Mouse (Mus musculus) MEL (cell line): Measurements from ENCODE around the gene Spats1. TPM values are rescaled to one million over a fixed set of nuclear protein-coding genes. Genes with fewer than 3 reads are reported as not detected.

Experiments
- DNase-seq: peaks from one replicate; pipeline ENCODE4 v3.0.0; 2011; ENCODE audit warnings: low read depth, low spot score
- H3K27ac ChIP-seq: 2 replicates; pipeline ENCODE4 v1.5.1; 2012; ENCODE audit warnings: low read depth, mild to moderate bottlenecking, control low read depth, low read length, moderate library complexity; ENCODE audit not compliant: control insufficient read depth
- H3K27me3 ChIP-seq, 2 experiments: fragments of 150-350 bp in 1 of 2; sonication (generic) in 1 of 2; 2 replicates each; pipeline ENCODE4 v1.6.1; 2012; ENCODE audit warnings: low read length in 2 of 2, mild to moderate bottlenecking in 2 of 2, improper control_type of control experiment in 1 of 2, moderate library complexity in 1 of 2; ENCODE audit not compliant: insufficient read depth in 2 of 2, control insufficient read depth in 1 of 2
- H3K36me3 ChIP-seq, 2 experiments: 2 replicates each; pipeline ENCODE4 v1.6.1; 2012 to 2014; ENCODE audit warnings: low read length in 2 of 2, improper control_type of control experiment in 1 of 2, inconsistent platforms in 1 of 2, mild to moderate bottlenecking in 1 of 2; ENCODE audit not compliant: insufficient read depth in 2 of 2, control insufficient read depth in 1 of 2
- H3K4me1 ChIP-seq, 2 experiments: fragments of 150-350 bp in 1 of 2; sonication (generic) in 1 of 2; 2 replicates each; pipeline ENCODE4 v1.6.1; 2012; ENCODE audit warnings: low read length in 2 of 2, improper control_type of control experiment in 1 of 2, mild to moderate bottlenecking in 1 of 2; ENCODE audit not compliant: insufficient read depth in 2 of 2, control insufficient read depth in 1 of 2
- H3K4me3 ChIP-seq, 2 experiments: fragments of 150-350 bp in 1 of 2; sonication (generic) in 1 of 2; 2 replicates each; pipeline ENCODE4 v1.5.1; 2012; ENCODE audit warnings: low read depth in 2 of 2, low read length in 2 of 2, mild to moderate bottlenecking in 2 of 2, moderate library complexity in 2 of 2, control low read depth in 1 of 2, improper control_type of control experiment in 1 of 2; ENCODE audit not compliant: control insufficient read depth in 1 of 2, insufficient read depth in 1 of 2
- H3K79me2 ChIP-seq: 2 replicates; pipeline ENCODE4 v1.6.1; 2012; ENCODE audit warnings: mild to moderate bottlenecking, low read length, moderate library complexity; ENCODE audit not compliant: control insufficient read depth, poor library complexity, insufficient read depth
- H3K9ac ChIP-seq: 2 replicates; pipeline ENCODE4 v1.6.1; 2012; ENCODE audit warnings: low read depth, mild to moderate bottlenecking, control low read depth, low read length, moderate library complexity; ENCODE audit not compliant: control insufficient read depth, poor library complexity, severe bottlenecking
- H3K9me3 ChIP-seq: fragments of 150-350 bp; sonication (generic); replicated peaks from 2 replicates; pipeline ENCODE4 v1.6.1; 2012; ENCODE audit warnings: mild to moderate bottlenecking, low read length, improper control_type of control experiment, moderate library complexity; ENCODE audit not compliant: insufficient read depth
- CHD1 ChIP-seq: IDR thresholded peaks from 2 replicates; pipeline ENCODE4 v1.6.1; 2012; ENCODE audit warnings: low read depth, mild to moderate bottlenecking, inconsistent platforms, low read length, improper control_type of control experiment
- CTCF ChIP-seq, 3 experiments: IDR thresholded peaks in 2 of 3; conservative IDR thresholded peaks in 1 of 3; 2 replicates each; pipeline ENCODE4 v1.5.1; 2011 to 2012; ENCODE audit warnings: low read length in 3 of 3, low read depth in 2 of 3, mild to moderate bottlenecking in 2 of 3, improper control_type of control experiment in 1 of 3, inconsistent platforms in 1 of 3, mixed read lengths in 1 of 3, moderate library complexity in 1 of 3; ENCODE audit not compliant: control insufficient read depth in 1 of 3, insufficient read depth in 1 of 3, poor library complexity in 1 of 3, severe bottlenecking in 1 of 3
- E2F4 ChIP-seq: IDR thresholded peaks from 2 replicates; pipeline ENCODE4 v1.6.1; 2011; ENCODE audit warnings: low read depth, low read length, improper control_type of control experiment, borderline replicate concordance
- ELF1 ChIP-seq: IDR thresholded peaks from 2 replicates; pipeline ENCODE4 v1.6.1; 2014; ENCODE audit warnings: low read depth, mild to moderate bottlenecking, inconsistent platforms, low read length, improper control_type of control experiment, moderate library complexity
- EP300 ChIP-seq, 2 experiments: IDR thresholded peaks; 2 replicates each; pipeline ENCODE4 v1.6.1; 2011; ENCODE audit warnings: improper control_type of control experiment in 2 of 2, low read length in 2 of 2, low read depth in 1 of 2, mild to moderate bottlenecking in 1 of 2
- ETS1 ChIP-seq: IDR thresholded peaks from 2 replicates; pipeline ENCODE4 v1.6.1; 2012; ENCODE audit warnings: low read depth, mild to moderate bottlenecking, inconsistent platforms, low read length, improper control_type of control experiment, moderate library complexity
- JUND ChIP-seq: IDR thresholded peaks from 2 replicates; pipeline ENCODE4 v1.6.1; 2011; ENCODE audit warnings: low read depth, mild to moderate bottlenecking, improper control_type of control experiment, low read length
- KAT2A ChIP-seq: conservative IDR thresholded peaks from 2 replicates; pipeline ENCODE4 v1.6.1; 2012; ENCODE audit warnings: low read depth, low read length, improper control_type of control experiment, inconsistent platforms
- MAFK ChIP-seq: IDR thresholded peaks from 2 replicates; pipeline ENCODE4 v1.6.1; 2011; ENCODE audit warnings: low read depth, mild to moderate bottlenecking, low read length, improper control_type of control experiment, borderline replicate concordance
- MAZ ChIP-seq: IDR thresholded peaks from 2 replicates; pipeline ENCODE4 v1.6.1; 2012; ENCODE audit warnings: low read depth, mild to moderate bottlenecking, inconsistent platforms, low read length, improper control_type of control experiment
- MEF2A ChIP-seq: IDR thresholded peaks from 2 replicates; pipeline ENCODE4 v1.6.1; 2014; ENCODE audit warnings: low read depth, mild to moderate bottlenecking, inconsistent platforms, low read length, improper control_type of control experiment; ENCODE audit not compliant: poor library complexity, insufficient replicate concordance, severe bottlenecking; ENCODE audit errors: extremely low read depth
- MXI1 ChIP-seq: IDR thresholded peaks from 2 replicates; pipeline ENCODE4 v1.6.1; 2011; ENCODE audit warnings: mild to moderate bottlenecking, low read depth, low read length, improper control_type of control experiment
- MYC ChIP-seq: IDR thresholded peaks from 2 replicates; pipeline ENCODE4 v1.6.1; 2011; ENCODE audit warnings: low read depth, mild to moderate bottlenecking, low read length, improper control_type of control experiment, moderate library complexity
- POLR2A ChIP-seq, 2 experiments: IDR thresholded peaks; 2 replicates each; pipeline ENCODE4 v1.6.1; 2011 to 2012; ENCODE audit warnings: low read length in 2 of 2, mild to moderate bottlenecking in 2 of 2, control low read depth in 1 of 2, improper control_type of control experiment in 1 of 2, low read depth in 1 of 2, moderate library complexity in 1 of 2; ENCODE audit not compliant: control insufficient read depth in 1 of 2, insufficient read depth in 1 of 2, poor library complexity in 1 of 2
- POLR2AphosphoS5 ChIP-seq: IDR thresholded peaks from 2 replicates; pipeline ENCODE4 v1.6.1; 2012; ENCODE audit warnings: low read depth, borderline replicate concordance, mild to moderate bottlenecking, inconsistent platforms, low read length, moderate library complexity, mixed read lengths
- SMC3 ChIP-seq: IDR thresholded peaks from 2 replicates; pipeline ENCODE4 v1.6.1; 2011; ENCODE audit warnings: low read depth, low read length, improper control_type of control experiment
- TAL1 ChIP-seq: IDR thresholded peaks from 2 replicates; pipeline ENCODE4 v1.6.1; 2012; ENCODE audit warnings: mild to moderate bottlenecking, inconsistent platforms, low read length, moderate library complexity, mixed read lengths
- TCF12 ChIP-seq: IDR thresholded peaks from 2 replicates; pipeline ENCODE4 v1.6.1; 2014; ENCODE audit warnings: low read depth, mild to moderate bottlenecking, inconsistent platforms, low read length, improper control_type of control experiment, moderate library complexity
- UBTF ChIP-seq: IDR thresholded peaks from 2 replicates; pipeline ENCODE4 v1.6.1; 2012; ENCODE audit warnings: low read depth, mild to moderate bottlenecking, inconsistent platforms, low read length, improper control_type of control experiment, moderate library complexity, borderline replicate concordance; ENCODE audit not compliant: insufficient read depth
- USF2 ChIP-seq, 2 experiments: IDR thresholded peaks; 2 replicates each; pipeline ENCODE4 v1.6.1; 2011 to 2012; ENCODE audit warnings: improper control_type of control experiment in 2 of 2, low read length in 2 of 2, borderline replicate concordance in 1 of 2, inconsistent platforms in 1 of 2, low read depth in 1 of 2, mild to moderate bottlenecking in 1 of 2; ENCODE audit not compliant: insufficient read depth in 1 of 2
- ZC3H11A ChIP-seq: IDR thresholded peaks from 2 replicates; pipeline ENCODE4 v1.6.1; 2012; ENCODE audit warnings: low read depth, mild to moderate bottlenecking, inconsistent platforms, low read length, improper control_type of control experiment
- ZKSCAN1 ChIP-seq: IDR thresholded peaks from 2 replicates; pipeline ENCODE4 v1.6.1; 2012; ENCODE audit warnings: low read depth, mild to moderate bottlenecking, inconsistent platforms, low read length, improper control_type of control experiment, moderate library complexity
- ZMIZ1 ChIP-seq: IDR thresholded peaks from 2 replicates; pipeline ENCODE4 v1.6.1; 2012; ENCODE audit warnings: low read depth, mild to moderate bottlenecking, inconsistent platforms, low read length, improper control_type of control experiment, moderate library complexity
- ZNF384 ChIP-seq: IDR thresholded peaks from 2 replicates; pipeline ENCODE4 v1.6.1; 2012; ENCODE audit warnings: low read depth, mild to moderate bottlenecking, inconsistent platforms, low read length, improper control_type of control experiment
- polyA plus RNA-seq, 2 experiments: library from polyadenylated mRNA; stranded (reverse) in 1 of 2; unstranded in 1 of 2; fragments of >175 nt in 1 of 2; fragments of >200 nt in 1 of 2; gene quantifications; 2 replicates each; pipeline versions ENCODE4 v1.2.1 to v1.2.4; 2012; ENCODE audit warnings: low replicate concordance in 2 of 2, low read depth in 1 of 2; ENCODE audit not compliant: insufficient read length in 2 of 2, insufficient read depth in 1 of 2, missing spikeins in 1 of 2
- total RNA-seq: library from RNA; depleted of rRNA; stranded (reverse); fragments of 300-350 nt; gene quantifications from 2 replicates; pipeline ENCODE4 v1.2.3, GENCODE M21; 2012

Gene Spats1
- total and polyA plus RNA-seq, 3 experiments = 1.5 to 149 (median 2.5) TPM

GRCm38 (mm10) chr17:45450153-45450552 is 25.1 kb downstream of the Spats1 start (continued):
- no peak for TF ChIP-seq ZMIZ1
- no peak for TF ChIP-seq JUND
- no peak for TF ChIP-seq USF2 (IDR thresholded peaks at IDR 0.05; ENCODE audit: borderline replicate concordance in 1 of 2, insufficient read depth in 1 of 2, low read depth in 1 of 2, low read length in 2 of 2)
- no peak for TF ChIP-seq CHD1
- TF ChIP-seq POLR2A (IDR thresholded peaks at IDR 0.05; ENCODE audit: control insufficient read depth in 1 of 2, insufficient read depth in 1 of 2, low read depth in 1 of 2, low read length in 2 of 2, poor library complexity in 1 of 2) = peak in 1 of 2 experiments; percentile 57; a peak in 2 of 4 replicates
- TF ChIP-seq MAFK = no peak
- TF ChIP-seq TAL1 = peak; percentile 47
- no peak for TF ChIP-seq ZNF384
- TF ChIP-seq CTCF (IDR thresholded peaks at IDR 0.05 in 2 of 3, conservative IDR thresholded peaks at IDR 0.05 in 1 of 3; ENCODE audit: control insufficient read depth in 1 of 3, insufficient read depth in 1 of 3, low read depth in 2 of 3, low read length in 3 of 3, poor library complexity in 1 of 3, severe bottlenecking in 1 of 3) = no peak
- no peak for TF ChIP-seq SMC3
- TF ChIP-seq UBTF = no peak
- no peak for TF ChIP-seq MXI1

GRCm38 (mm10) chr17:45449586-45449985 is 25.6 kb downstream of the Spats1 start:
- peaks cover 19 to 29% of the 10 kb centered on the region in 2 experiments for H3K4me1 ChIP-seq
- peaks cover 0 to 34% of the 10 kb centered on the region in 2 experiments; a peak in 2 of 4 replicates for H3K36me3 ChIP-seq
- no peaks in the 10 kb centered on the region for H3K79me2 ChIP-seq
- H3K9ac ChIP-seq = no peak overlapping the region
- no peaks in the 10 kb centered on the region for H3K9me3 ChIP-seq
- no peaks in the 10 kb centered on the region for H3K27me3 ChIP-seq
- TF ChIP-seq E2F4 = no peak
- no peak for TF ChIP-seq TCF12
- TF ChIP-seq MYC = no peak
- no peak for TF ChIP-seq SMC3
- TF ChIP-seq UBTF = no peak
- no peak for TF ChIP-seq MEF2A
- TF ChIP-seq CTCF (IDR thresholded peaks at IDR 0.05 in 2 of 3, conservative IDR thresholded peaks at IDR 0.05 in 1 of 3; ENCODE audit: control insufficient read depth in 1 of 3, insufficient read depth in 1 of 3, low read depth in 2 of 3, low read length in 3 of 3, poor library complexity in 1 of 3, severe bottlenecking in 1 of 3) = no peak
- TF ChIP-seq ZC3H11A = no peak
- TF ChIP-seq, all 39 proteins: peak for 0
- DNase-seq = no peak
- Histone ChIP-seq H3K27ac (peak overlapping the region; percentile 12; the same call in 1 of the 2 replicates), H3K4me3 (no peak overlapping the region)

GRCm38 (mm10) chr17:45447063-45447462 is 28.2 kb downstream of the Spats1 start:
- Histone ChIP-seq H3K4me1 (peaks cover 23 to 31% of the 10 kb centered on the region in 2 experiments), H3K27me3 (no peaks in the 10 kb centered on the region), H3K79me2 (no peaks in the 10 kb centered on the region), H3K9me3 (no peaks in the 10 kb centered on the region), H3K4me3 (no peak overlapping the region), H3K27ac (no peak overlapping the region), H3K36me3 (peaks cover 0 to 34% of the 10 kb centered on the region in 2 experiments; a peak in 3 of 4 replicates), H3K9ac (no peak overlapping the region)
- DNase-seq = no peak
- TF ChIP-seq E2F4 (no peak), MAFK (no peak), TCF12 (no peak), ETS1 (no peak), JUND (no peak), ELF1 (no peak), EP300 (IDR thresholded peaks at IDR 0.05; ENCODE audit: low read depth in 1 of 2, low read length in 2 of 2) (no peak), SMC3 (no peak), POLR2AphosphoS5 (no peak), ZKSCAN1 (no peak), CHD1 (no peak), KAT2A (no peak), MAZ (no peak), USF2 (IDR thresholded peaks at IDR 0.05; ENCODE audit: borderline replicate concordance in 1 of 2, insufficient read depth in 1 of 2, low read depth in 1 of 2, low read length in 2 of 2) (no peak), CTCF (IDR thresholded peaks at IDR 0.05 in 2 of 3, conservative IDR thresholded peaks at IDR 0.05 in 1 of 3; ENCODE audit: control insufficient read depth in 1 of 3, insufficient read depth in 1 of 3, low read depth in 2 of 3, low read length in 3 of 3, poor library complexity in 1 of 3, severe bottlenecking in 1 of 3) (no peak), ZMIZ1 (no peak), TAL1 (no peak), MEF2A (no peak), MYC (no peak)
